ENCODE assay signal across 22 mouse cellular contexts in genomic region chrX:99023951-99024350, GRCm38 (mm10).
"Had no signal": no experiment of that assay in that cellular context is flagged by ENCODE, and none has a peak within 500 bp of the region (broad histone marks: within the 10 kb centered on the region; RNA-seq: fewer than 3 reads in every experiment).

No protein-coding gene starts in this region.

- H3K36me3 ChIP-seq: heart, embryonic 10.5 days; heart, embryonic 12.5 days; hindbrain, embryonic 13.5 days; hindbrain, embryonic 15.5 days; kidney, embryonic 15.5 days; limb, embryonic 10.5 days; limb, embryonic 12.5 days had no signal

- DNase-seq: gastrocnemius, postnatal 14 days; gastrocnemius, postnatal 36 days; heart, adult 18-20 months; heart, postnatal 10 days; heart, postnatal 36 days; kidney, adult 11 months; kidney, adult 2 months; kidney, adult 9 months; kidney, postnatal 25 days; kidney, postnatal 4 days; liver had no signal

- H3K4me3 ChIP-seq: heart, embryonic 10.5 days; heart, embryonic 12.5 days; hindbrain, embryonic 13.5 days; hindbrain, embryonic 15.5 days; kidney, embryonic 15.5 days; layer of hippocampus, adult 2 months; left cerebral cortex, adult 2 months; limb, embryonic 10.5 days; limb, embryonic 12.5 days had no signal

- H3K27ac ChIP-seq: heart, embryonic 10.5 days; hindbrain, embryonic 13.5 days; hindbrain, embryonic 15.5 days; hindbrain, postnatal 0 days; kidney, embryonic 15.5 days; kidney, postnatal 0 days; layer of hippocampus, adult 2 months; left cerebral cortex, adult 2 months; limb, embryonic 10.5 days; limb, embryonic 12.5 days had no signal
